Mouse (Mus musculus): ENCODE results near the gene Scyl1. TPM values are rescaled to one million over a fixed set of nuclear protein-coding genes. Genes with fewer than 3 reads are reported as not detected.

Gene Scyl1
- polyA plus RNA-seq, 1 experiment from 2014 or later: 86.3 TPM

Other genes with a start within 250 kb of the Scyl1 start
- 0.11 TPM in 1 of 2 replicates, not detected in the other for gene Ovol1, start 210.8 kb downstream of the Scyl1 start, polyA plus RNA-seq (2015; fragmentation: Nextera tagmentation; extraction: Ambion mirVana)
- gene Ap5b1, start 203.4 kb downstream of the Scyl1 start, polyA plus RNA-seq (2015; fragmentation: Nextera tagmentation; extraction: Ambion mirVana): 1.9 and 2.3 TPM in 2 replicates
- gene Rnaseh2c, start 169.5 kb downstream of the Scyl1 start, polyA plus RNA-seq (2015; fragmentation: Nextera tagmentation; extraction: Ambion mirVana): 55.5 and 58.4 TPM in 2 replicates
- 82.0 and 83.1 TPM in 2 replicates for gene Kat5, start 161.2 kb downstream of the Scyl1 start, polyA plus RNA-seq (2015; fragmentation: Nextera tagmentation; extraction: Ambion mirVana)
- 30.6 and 37.7 TPM in 2 replicates for gene Rela, start 133.9 kb downstream of the Scyl1 start, polyA plus RNA-seq (2015; fragmentation: Nextera tagmentation; extraction: Ambion mirVana)
- 17.5 and 17.7 TPM in 2 replicates for gene Sipa1, start 107.7 kb downstream of the Scyl1 start, polyA plus RNA-seq (2015; fragmentation: Nextera tagmentation; extraction: Ambion mirVana)
- 9.5 and 12.9 TPM in 2 replicates for gene Map3k11, start 82.7 kb downstream of the Scyl1 start, polyA plus RNA-seq (2015; fragmentation: Nextera tagmentation; extraction: Ambion mirVana)
- gene Pcnx3, start 82.5 kb downstream of the Scyl1 start, polyA plus RNA-seq (2015; fragmentation: Nextera tagmentation; extraction: Ambion mirVana): 23.9 and 25.3 TPM in 2 replicates
- 0.15 TPM in 1 of 2 replicates, not detected in the other for gene Kcnk7, start 67.1 kb downstream of the Scyl1 start, polyA plus RNA-seq (2015; fragmentation: Nextera tagmentation; extraction: Ambion mirVana)
- gene Ehbp1l1, start 45.1 kb downstream of the Scyl1 start, polyA plus RNA-seq (2015; fragmentation: Nextera tagmentation; extraction: Ambion mirVana): 31.3 and 38.6 TPM in 2 replicates
- gene Fam89b, start 41.8 kb downstream of the Scyl1 start, polyA plus RNA-seq (2015; fragmentation: Nextera tagmentation; extraction: Ambion mirVana): 116 and 131 TPM in 2 replicates
- 9.3 and 9.6 TPM in 2 replicates for gene Ltbp3, start 30.5 kb downstream of the Scyl1 start, polyA plus RNA-seq (2015; fragmentation: Nextera tagmentation; extraction: Ambion mirVana)
- 14.7 and 16.5 TPM in 2 replicates for gene Frmd8, start 103.9 kb upstream of the Scyl1 start, polyA plus RNA-seq (2015; fragmentation: Nextera tagmentation; extraction: Ambion mirVana)
- gene Slc25a45, start 106.4 kb upstream of the Scyl1 start, polyA plus RNA-seq (2015; fragmentation: Nextera tagmentation; extraction: Ambion mirVana): 2.0 and 2.2 TPM in 2 replicates
- gene Tigd3, start 122.7 kb upstream of the Scyl1 start, polyA plus RNA-seq (2015; fragmentation: Nextera tagmentation; extraction: Ambion mirVana): 13.4 and 14.6 TPM in 2 replicates
- gene Dpf2, start 141.6 kb upstream of the Scyl1 start, polyA plus RNA-seq (2015; fragmentation: Nextera tagmentation; extraction: Ambion mirVana): 105 and 121 TPM in 2 replicates
- gene Cdc42ep2, start 153.4 kb upstream of the Scyl1 start, polyA plus RNA-seq (2015; fragmentation: Nextera tagmentation; extraction: Ambion mirVana): 16.0 and 20.4 TPM in 2 replicates
- gene Pola2, start 192.8 kb upstream of the Scyl1 start, polyA plus RNA-seq (2015; fragmentation: Nextera tagmentation; extraction: Ambion mirVana): 19.4 and 22.4 TPM in 2 replicates
- gene Slc22a20, start 214.7 kb upstream of the Scyl1 start, polyA plus RNA-seq (2015; fragmentation: Nextera tagmentation; extraction: Ambion mirVana): not detected in 2 replicates
- 3.0 and 3.2 TPM in 2 replicates for gene Capn1, start 244.5 kb upstream of the Scyl1 start, polyA plus RNA-seq (2015; fragmentation: Nextera tagmentation; extraction: Ambion mirVana)

All from midbrain, embryonic 16.5 days (tissue).